Mouse (Mus musculus): ENCODE data around the gene Slc16a10. TPM values are rescaled to one million over a fixed set of nuclear protein-coding genes. Genes with fewer than 3 reads are reported as not detected.

Slc16a10 gene
- polyA plus RNA-seq, 1 experiment from 2014 or later = 93.9 TPM

DNA sequence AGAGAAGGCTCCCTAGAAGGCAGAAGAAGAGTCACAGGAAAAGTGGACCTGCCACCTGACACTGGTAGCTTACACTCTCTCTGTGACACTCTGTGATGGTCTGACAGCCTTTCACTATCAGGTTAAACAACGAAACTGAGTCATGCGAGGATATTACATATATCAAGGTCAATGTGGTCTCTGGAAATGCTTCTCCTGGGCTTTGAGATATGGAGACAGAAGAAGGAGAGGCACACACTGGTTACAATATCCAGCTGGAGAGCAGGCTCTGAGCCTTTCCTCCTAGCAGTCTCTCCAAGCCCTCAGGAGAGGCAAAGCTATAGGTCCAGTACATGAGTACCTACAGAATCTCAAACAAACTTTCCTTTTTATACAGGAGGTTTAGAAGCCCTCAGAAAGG is 62.8 kb downstream of the Slc16a10 start:
- Histone ChIP-seq H3K9me3 (replicated peaks) (no peaks in the 10 kb centered on the region), H3K36me3 (peaks cover 59% of the 10 kb centered on the region), H3K4me2 (no peak overlapping the region), H3K9ac (no peak overlapping the region), H3K27ac (no peak overlapping the region), H3K4me1 (peaks cover 16% of the 10 kb centered on the region; the same call in 1 of the 2 replicates), H3K27me3 (replicated peaks) (no peaks in the 10 kb centered on the region), H3K4me3 (no peak overlapping the region)
- no peak for ATAC-seq
- WGBS (ENCODE audit: insufficient replicate concordance) = 71% methylated on average over 2 of the region's 2 CpGs

DNA sequence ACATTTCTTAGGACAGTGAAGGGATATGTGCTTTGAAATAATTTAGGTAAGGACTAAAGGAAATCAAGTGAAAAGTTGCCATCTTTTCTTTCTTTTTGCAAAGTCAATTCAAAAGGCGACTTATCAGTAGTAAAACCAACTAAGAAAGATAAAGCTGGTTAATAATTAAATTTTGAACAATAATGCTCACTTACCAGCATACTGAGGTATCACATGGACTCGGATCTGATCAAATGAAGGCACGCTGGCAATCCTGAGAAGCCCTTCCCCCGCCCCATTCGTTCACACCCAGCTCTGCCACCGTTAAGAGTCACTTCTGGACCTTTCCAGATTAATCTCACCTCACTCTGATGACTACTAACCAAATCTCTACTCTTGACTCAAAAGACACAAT is 64.1 kb downstream of the Slc16a10 start:
- no peaks in the 10 kb centered on the region for H3K9me3 ChIP-seq (replicated peaks)
- ATAC-seq = no peak
- no peak overlapping the region for H3K4me3 ChIP-seq
- H3K4me1 ChIP-seq = peaks cover 21% of the 10 kb centered on the region; the same call in 1 of the 2 replicates
- no peak overlapping the region for H3K27ac ChIP-seq
- H3K9ac ChIP-seq = no peak overlapping the region
- WGBS (ENCODE audit: insufficient replicate concordance) = 70% methylated on average over 6 of the region's 6 CpGs
- peaks cover 68% of the 10 kb centered on the region for H3K36me3 ChIP-seq
- no peaks in the 10 kb centered on the region for H3K27me3 ChIP-seq (replicated peaks)
- no peak overlapping the region for H3K4me2 ChIP-seq

DNA sequence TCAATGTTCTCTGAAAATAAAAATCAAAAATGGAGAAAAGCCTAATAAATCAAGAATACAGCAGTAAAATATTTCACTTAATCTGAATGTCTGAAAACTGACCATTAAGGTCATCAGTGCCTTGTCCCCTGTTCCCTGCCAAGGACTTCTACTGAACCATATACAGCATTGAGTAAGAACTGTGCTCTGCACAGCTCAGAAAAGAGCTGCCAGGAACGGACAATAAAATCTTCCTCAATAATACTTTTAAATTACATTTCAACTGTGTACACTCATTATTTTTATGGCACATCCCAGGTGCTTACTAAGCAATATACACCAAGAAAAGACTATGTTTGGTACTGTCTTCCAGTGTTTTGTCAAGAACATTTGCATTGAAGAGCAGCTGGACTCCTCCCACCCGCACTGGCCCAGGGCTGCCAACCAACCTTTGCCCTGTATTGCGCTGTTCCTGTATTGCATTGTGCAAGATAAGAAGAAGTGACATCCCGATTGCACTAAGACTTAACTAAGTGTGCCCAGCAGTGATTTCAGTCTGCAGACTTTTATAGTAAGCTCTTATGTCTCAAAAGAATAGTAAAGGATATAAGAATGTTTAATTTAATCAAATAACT is 64.6 kb downstream of the Slc16a10 start:
- H3K9ac ChIP-seq = no peak overlapping the region
- peaks cover 71% of the 10 kb centered on the region for H3K36me3 ChIP-seq
- no peak overlapping the region for H3K4me2 ChIP-seq
- peak; percentile 57 for ATAC-seq
- no peak overlapping the region for H3K27ac ChIP-seq
- H3K4me1 ChIP-seq = peaks cover 21% of the 10 kb centered on the region; the same call in 1 of the 2 replicates
- H3K9me3 ChIP-seq (replicated peaks) = no peaks in the 10 kb centered on the region
- H3K4me3 ChIP-seq = no peak overlapping the region
- 65% methylated on average over 4 of the region's 4 CpGs for WGBS (ENCODE audit: insufficient replicate concordance)
- H3K27me3 ChIP-seq (replicated peaks) = no peaks in the 10 kb centered on the region

DNA sequence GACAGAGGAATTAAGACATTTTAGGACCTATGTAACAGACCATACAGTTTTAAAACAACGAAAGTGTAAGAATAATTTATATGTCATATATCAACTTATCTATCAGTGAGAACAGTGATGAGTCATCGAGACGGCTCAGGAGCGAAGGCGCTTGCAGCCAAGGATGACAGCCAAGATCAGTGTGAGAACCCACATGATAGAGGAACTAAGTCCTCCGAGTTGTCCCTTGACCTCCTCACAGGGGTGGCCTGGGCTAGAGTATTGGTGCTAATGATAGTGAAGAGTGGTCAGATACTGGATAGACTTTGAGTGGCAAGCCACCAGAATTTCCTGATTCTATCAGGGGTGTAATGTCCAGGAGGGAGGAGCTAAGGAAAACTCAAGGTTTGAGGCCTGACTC is 68.5 kb downstream of the Slc16a10 start:
- no peak for ATAC-seq
- no peak overlapping the region for H3K4me2 ChIP-seq
- H3K9me3 ChIP-seq (replicated peaks) = no peaks in the 10 kb centered on the region

DNA sequence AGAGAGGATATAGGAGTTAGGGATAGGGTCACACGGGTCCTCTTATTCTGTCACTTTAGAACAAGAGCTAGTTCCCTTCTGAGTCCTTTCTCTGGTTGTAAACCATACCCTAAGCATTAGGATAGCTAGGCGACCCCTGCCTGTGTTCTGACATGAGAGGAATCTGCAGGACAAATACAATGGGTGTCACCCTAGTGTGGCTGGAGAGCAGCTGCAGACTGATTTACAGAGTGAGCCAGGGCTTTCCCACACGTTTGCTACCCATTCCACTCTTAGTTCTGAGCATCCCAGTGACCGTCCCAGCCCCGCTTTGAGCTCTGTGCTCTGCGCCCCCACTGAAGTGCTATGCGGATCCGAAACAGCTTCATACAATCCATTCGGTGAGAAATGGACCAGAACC is 71.4 kb downstream of the Slc16a10 start:
- Histone ChIP-seq H3K27ac (no peak overlapping the region), H3K4me1 (peaks cover 40% of the 10 kb centered on the region), H3K9me3 (replicated peaks) (no peaks in the 10 kb centered on the region), H3K4me2 (no peak overlapping the region), H3K9ac (no peak overlapping the region), H3K4me3 (no peak overlapping the region), H3K27me3 (replicated peaks) (no peaks in the 10 kb centered on the region), H3K36me3 (peaks cover 59% of the 10 kb centered on the region)
- 76% methylated on average over 9 of the region's 9 CpGs for WGBS (ENCODE audit: insufficient replicate concordance)
- no peak for ATAC-seq

More for the DNA sequence above, 68.5 kb downstream of the Slc16a10 start:
- Histone ChIP-seq H3K9ac (no peak overlapping the region), H3K27me3 (replicated peaks) (no peaks in the 10 kb centered on the region), H3K36me3 (peaks cover 63% of the 10 kb centered on the region), H3K4me3 (no peak overlapping the region), H3K4me1 (peaks cover 40% of the 10 kb centered on the region), H3K27ac (no peak overlapping the region)
- WGBS (ENCODE audit: insufficient replicate concordance) = 44% methylated on average over 6 of the region's 6 CpGs

DNA sequence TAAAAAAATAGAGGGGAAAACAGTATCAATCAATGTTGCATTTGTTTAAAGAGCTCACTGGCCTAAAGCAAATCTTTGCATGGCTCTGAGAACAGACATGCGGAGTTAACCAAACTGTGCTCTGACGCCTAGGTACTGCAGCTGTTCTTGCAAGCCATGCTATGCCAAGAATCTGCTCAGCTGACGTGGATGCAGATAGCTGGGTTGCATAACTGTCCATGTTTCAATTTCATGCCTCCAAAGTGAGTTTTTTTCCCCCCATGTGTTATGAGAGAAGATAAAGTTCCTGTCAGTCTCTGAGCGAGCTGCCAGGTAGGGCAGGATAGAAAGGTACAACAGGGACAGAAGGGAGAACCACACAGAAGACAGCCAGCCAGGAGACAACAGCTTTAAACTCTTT is 72.8 kb downstream of the Slc16a10 start:
- Histone ChIP-seq H3K27me3 (replicated peaks) (no peaks in the 10 kb centered on the region), H3K36me3 (peaks cover 58% of the 10 kb centered on the region)
- 70% methylated on average over 4 of the region's 4 CpGs for WGBS (ENCODE audit: insufficient replicate concordance)

DNA sequence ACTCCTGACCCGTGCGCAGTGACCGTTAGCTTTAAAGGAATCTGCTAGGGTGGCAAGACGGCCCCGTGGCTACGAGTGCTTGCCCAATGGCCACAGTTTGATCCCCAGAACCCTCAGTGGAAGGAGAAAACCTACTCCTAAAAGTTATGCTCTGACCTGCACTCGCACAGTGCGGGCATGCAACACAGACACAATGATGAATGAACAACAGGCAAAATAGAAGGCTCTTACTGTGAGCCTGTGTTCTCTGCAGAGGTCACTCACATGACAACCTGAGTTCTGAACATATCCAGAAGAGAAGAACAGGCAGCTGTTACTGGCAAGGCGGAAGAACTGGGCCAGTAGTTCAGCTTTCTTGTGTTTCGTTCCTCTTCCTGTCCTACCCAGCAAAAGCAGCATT is 73.5 kb downstream of the Slc16a10 start:
- Histone ChIP-seq H3K4me3 (no peak overlapping the region), H3K4me2 (no peak overlapping the region), H3K36me3 (peaks cover 58% of the 10 kb centered on the region), H3K9ac (no peak overlapping the region), H3K27ac (no peak overlapping the region), H3K27me3 (replicated peaks) (no peaks in the 10 kb centered on the region), H3K9me3 (replicated peaks) (no peaks in the 10 kb centered on the region), H3K4me1 (peaks cover 38% of the 10 kb centered on the region)
- WGBS (ENCODE audit: insufficient replicate concordance) = 80% methylated on average over 10 of the region's 10 CpGs
- no peak for ATAC-seq

More for the DNA sequence above, 72.8 kb downstream of the Slc16a10 start:
- Histone ChIP-seq H3K27ac (peak overlapping the region; percentile 37), H3K4me2 (no peak overlapping the region), H3K9ac (no peak overlapping the region), H3K4me3 (no peak overlapping the region), H3K9me3 (replicated peaks) (no peaks in the 10 kb centered on the region), H3K4me1 (peaks cover 44% of the 10 kb centered on the region)
- no peak for ATAC-seq

DNA sequence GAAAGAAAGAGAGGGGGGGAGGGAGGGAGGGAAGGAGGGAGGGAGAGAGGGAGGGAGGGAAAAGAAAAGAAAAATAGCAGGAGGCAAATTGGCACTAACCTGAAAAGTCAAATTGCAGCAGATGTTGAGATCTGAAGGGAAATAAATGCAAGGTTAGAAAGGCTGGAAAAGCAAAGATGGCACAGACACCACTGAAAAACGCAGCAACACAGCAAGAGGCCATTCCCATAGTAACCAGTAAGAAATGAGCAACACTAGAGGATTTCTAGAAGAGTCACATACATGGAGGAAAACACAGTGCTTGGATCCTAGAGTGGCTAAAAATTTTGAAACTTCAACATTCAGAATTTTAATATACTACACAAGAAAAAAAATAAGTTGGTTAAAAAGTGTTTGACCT is 74.5 kb downstream of the Slc16a10 start:
- H3K9ac ChIP-seq = no peak overlapping the region
- H3K9me3 ChIP-seq (replicated peaks) = no peaks in the 10 kb centered on the region
- no peak overlapping the region for H3K27ac ChIP-seq
- peaks cover 38% of the 10 kb centered on the region for H3K4me1 ChIP-seq
- no peak for ATAC-seq
- peaks cover 55% of the 10 kb centered on the region for H3K36me3 ChIP-seq
- H3K4me2 ChIP-seq = no peak overlapping the region
- no peaks in the 10 kb centered on the region for H3K27me3 ChIP-seq (replicated peaks)
- WGBS (ENCODE audit: insufficient replicate concordance) = 60% methylated on average over 1 of the region's 1 CpGs
- no peak overlapping the region for H3K4me3 ChIP-seq

DNA sequence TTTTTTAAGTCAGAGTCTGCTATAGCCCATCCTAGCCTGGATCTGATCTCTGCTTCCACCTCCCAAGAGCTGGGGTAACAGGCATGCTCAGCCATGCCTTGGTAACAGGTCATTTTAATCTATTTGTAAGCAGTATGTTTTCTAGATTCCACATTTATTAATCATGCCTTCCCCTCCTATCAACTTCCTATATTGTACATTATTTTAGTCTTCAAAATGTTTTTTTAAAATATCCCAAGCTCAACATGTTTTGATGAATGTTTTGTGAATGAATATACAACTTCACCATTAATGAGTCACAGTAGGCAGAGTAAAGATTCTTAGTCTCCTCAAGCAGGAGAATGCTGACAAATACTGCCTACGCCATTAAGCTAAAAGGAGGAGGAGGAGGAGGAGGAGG is 75.0 kb downstream of the Slc16a10 start:
- H3K9ac ChIP-seq = no peak overlapping the region
- H3K4me1 ChIP-seq = peaks cover 35% of the 10 kb centered on the region
- no peak overlapping the region for H3K4me3 ChIP-seq
- WGBS (ENCODE audit: insufficient replicate concordance) = 67% methylated on average over 1 of the region's 1 CpGs
- peaks cover 56% of the 10 kb centered on the region for H3K36me3 ChIP-seq
- H3K27ac ChIP-seq = no peak overlapping the region
- ATAC-seq = no peak
- no peak overlapping the region for H3K4me2 ChIP-seq
- H3K9me3 ChIP-seq (replicated peaks) = no peaks in the 10 kb centered on the region
- H3K27me3 ChIP-seq (replicated peaks) = no peaks in the 10 kb centered on the region

DNA sequence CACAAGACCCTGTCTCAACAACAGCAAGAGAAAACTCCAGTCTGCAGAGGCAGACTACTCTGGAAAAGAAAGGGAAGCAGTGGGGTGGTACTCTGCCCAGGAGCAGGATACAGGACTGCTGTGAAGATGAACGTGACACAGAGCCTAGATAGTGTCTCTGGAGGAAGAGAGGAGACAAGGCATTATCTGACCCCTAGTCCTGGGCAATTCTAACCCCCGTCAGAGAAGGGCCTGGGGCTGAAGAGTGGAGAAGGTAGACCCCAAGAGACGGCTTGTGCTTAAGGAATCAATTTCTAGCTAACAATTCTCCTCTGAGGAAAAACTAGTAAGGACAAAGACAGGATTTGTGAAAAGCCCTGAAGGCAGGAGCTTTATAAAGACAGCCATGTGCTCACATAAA is 76.7 kb downstream of the Slc16a10 start:
- 57% methylated on average over 3 of the region's 3 CpGs for WGBS (ENCODE audit: insufficient replicate concordance)
- H3K27me3 ChIP-seq (replicated peaks) = no peaks in the 10 kb centered on the region
- ATAC-seq = no peak
- H3K9ac ChIP-seq = no peak overlapping the region
- H3K36me3 ChIP-seq = peaks cover 61% of the 10 kb centered on the region
- H3K9me3 ChIP-seq (replicated peaks) = no peaks in the 10 kb centered on the region
- no peak overlapping the region for H3K4me2 ChIP-seq
- no peak overlapping the region for H3K27ac ChIP-seq
- H3K4me1 ChIP-seq = peaks cover 23% of the 10 kb centered on the region
- no peak overlapping the region for H3K4me3 ChIP-seq

DNA sequence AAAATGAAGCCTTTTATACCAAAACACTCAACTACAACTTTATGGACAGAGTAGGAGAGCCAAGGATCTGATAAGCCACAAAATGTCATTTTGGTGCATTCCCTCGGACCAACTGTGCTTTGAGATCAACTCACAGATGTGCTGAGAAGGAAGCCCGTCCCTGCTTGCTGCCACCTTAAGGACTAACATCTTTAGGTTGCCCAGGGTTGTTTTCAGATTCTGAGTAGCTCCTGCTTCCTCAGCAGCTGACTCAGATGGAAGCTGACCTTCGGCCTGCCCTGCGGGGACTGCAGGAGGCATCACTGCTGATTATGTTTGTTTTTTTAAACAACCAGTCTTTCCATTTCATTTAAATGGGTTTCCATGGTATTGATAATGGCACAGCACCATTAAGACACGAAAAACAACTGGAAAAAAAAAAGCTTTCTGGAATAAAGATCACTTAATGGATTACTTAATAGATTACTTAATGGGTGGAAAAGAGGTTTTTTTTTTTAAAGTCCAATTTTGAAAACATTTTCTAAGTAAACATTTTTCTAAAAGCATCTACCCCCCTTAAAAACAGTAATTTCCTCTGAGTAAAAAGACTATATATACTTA is 78.7 kb downstream of the Slc16a10 start:
- Histone ChIP-seq H3K27ac (peak overlapping the region; percentile 46), H3K4me2 (no peak overlapping the region), H3K4me1 (peaks cover 10% of the 10 kb centered on the region), H3K36me3 (peaks cover 47% of the 10 kb centered on the region), H3K9ac (no peak overlapping the region), H3K27me3 (replicated peaks) (no peaks in the 10 kb centered on the region), H3K4me3 (no peak overlapping the region), H3K9me3 (replicated peaks) (no peaks in the 10 kb centered on the region)
- no peak for ATAC-seq
- 61% methylated on average over 5 of the region's 5 CpGs for WGBS (ENCODE audit: insufficient replicate concordance)

DNA sequence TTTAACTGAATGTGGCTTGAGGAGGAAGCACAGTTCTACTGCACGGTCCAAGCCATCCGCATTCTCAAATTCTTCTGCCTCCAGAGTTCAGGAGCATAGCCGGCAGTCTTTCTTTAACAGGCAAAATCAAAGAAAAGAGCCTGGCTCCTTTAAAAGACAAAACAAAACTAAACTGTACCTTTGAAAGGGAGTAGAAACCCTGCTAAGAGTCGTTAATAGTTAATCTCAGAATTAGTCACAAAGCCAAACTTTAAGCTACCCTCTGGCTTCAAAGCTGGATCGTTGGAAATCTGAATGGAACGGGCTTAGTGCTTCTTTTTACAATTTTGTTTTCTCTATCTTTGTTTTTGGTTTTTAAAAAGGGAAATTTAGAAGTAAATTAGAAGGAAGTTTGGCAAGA is 79.2 kb downstream of the Slc16a10 start:
- Histone ChIP-seq H3K4me3 (no peak overlapping the region), H3K27me3 (replicated peaks) (no peaks in the 10 kb centered on the region), H3K36me3 (peaks cover 41% of the 10 kb centered on the region), H3K9me3 (replicated peaks) (no peaks in the 10 kb centered on the region), H3K4me1 (peaks cover 8% of the 10 kb centered on the region; the same call in 1 of the 2 replicates), H3K9ac (no peak overlapping the region), H3K4me2 (no peak overlapping the region), H3K27ac (peak overlapping the region; percentile 46; the same call in 1 of the 2 replicates)
- ATAC-seq = no peak
- 74% methylated on average over 6 of the region's 6 CpGs for WGBS (ENCODE audit: insufficient replicate concordance)

All from liver, embryonic 12.5 days (tissue).